Mouse (Mus musculus): ENCODE measurements around the gene Frmpd2.

DNA sequence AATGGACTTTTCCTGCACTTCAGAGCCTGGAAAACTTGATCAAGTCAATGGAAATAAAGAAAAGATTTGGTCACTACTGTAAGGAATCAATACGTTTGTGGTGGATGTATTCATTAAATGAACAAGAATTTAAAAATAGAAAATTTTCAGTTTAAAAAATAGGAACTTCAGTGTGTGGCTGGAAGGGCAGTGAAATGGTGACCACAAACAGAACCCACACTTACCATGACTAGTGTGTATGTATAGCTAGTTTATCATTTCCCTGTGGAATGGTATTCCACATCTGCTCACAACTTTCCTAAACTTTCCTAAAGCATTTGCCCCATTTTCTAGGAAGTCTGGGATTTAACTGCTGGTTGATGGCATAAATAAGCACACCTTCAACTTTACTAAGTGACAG lies 48.5 kb upstream of the Frmpd2 start:
- TF ChIP-seq CTCF (IDR thresholded peaks at IDR 0.05; ENCODE audit: control insufficient read depth, insufficient read depth, insufficient read length) = no peak
- TF ChIP-seq MAX (IDR thresholded peaks at IDR 0.05) = no peak
- TF ChIP-seq MYOG (IDR thresholded peaks at IDR 0.05; ENCODE audit: control insufficient read depth, extremely low read depth, insufficient read length) = no peak
- TF ChIP-seq MYOD1 (IDR thresholded peaks at IDR 0.05; ENCODE audit: control insufficient read depth, insufficient read length, low read depth) = no peak

All from C2C12 (cell line).